Mouse (Mus musculus) heart, embryonic 11.5 days (tissue): ENCODE measurements around the gene Ipo8. TPM values are rescaled to one million over a fixed set of nuclear protein-coding genes. Genes with fewer than 3 reads are reported as not detected.
A peak's percentile ranks its signal among the peaks of the same experiment; 100 is the strongest.

Experiments
- ATAC-seq: fragments of 200-750 bp; cut with Nextera tagmentation; replicated peaks from 2 replicates; pipeline ENCODE4 v1.8.0; 2017; ENCODE audit warnings: moderate library complexity; ENCODE audit not compliant: insufficient number of reproducible peaks, low FRiP score, low TSS enrichment
- H3K27ac ChIP-seq: fragments of 300-500 bp; sonication (generic); 2 replicates; pipeline ENCODE4 v1.5.1; 2014; ENCODE audit warnings: mild to moderate bottlenecking, low read depth, low read length
- H3K27me3 ChIP-seq: fragments of 300-500 bp; sonication (generic); 2 replicates; pipeline ENCODE4 v1.6.1; 2014; ENCODE audit warnings: mild to moderate bottlenecking, low read length, mixed read lengths; ENCODE audit not compliant: control insufficient read depth, insufficient read depth
- H3K36me3 ChIP-seq: fragments of 300-500 bp; sonication (generic); 2 replicates; pipeline ENCODE4 v1.6.1; 2014; ENCODE audit warnings: mild to moderate bottlenecking, low read length, moderate library complexity, mixed read lengths; ENCODE audit not compliant: control insufficient read depth, insufficient read depth
- H3K4me1 ChIP-seq: fragments of 300-500 bp; sonication (generic); 2 replicates; pipeline ENCODE4 v1.6.1; 2014; ENCODE audit warnings: low read length; ENCODE audit not compliant: control insufficient read depth, insufficient read depth
- H3K4me2 ChIP-seq: fragments of 300-500 bp; sonication (generic); 2 replicates; pipeline ENCODE4 v1.6.1; 2014; ENCODE audit warnings: mild to moderate bottlenecking, moderate library complexity
- H3K4me3 ChIP-seq: fragments of 300-500 bp; sonication (generic); 2 replicates; pipeline ENCODE4 v1.5.1; 2014; ENCODE audit warnings: low read depth, low read length
- H3K9ac ChIP-seq: fragments of 300-500 bp; sonication (generic); 2 replicates; pipeline ENCODE4 v1.6.1; 2014; ENCODE audit warnings: mild to moderate bottlenecking, low read depth, low read length, moderate library complexity
- H3K9me3 ChIP-seq: fragments of 300-500 bp; sonication (generic); replicated peaks from 2 replicates; pipeline ENCODE4 v1.6.1; 2016; ENCODE audit warnings: low read length; ENCODE audit not compliant: control insufficient read depth
- WGBS: fragments of 180-500 bp; shearing (Covaris S2); extraction: QIAGEN DNeasy Blood & Tissue Kit; methylation state at CpG from one replicate; pipeline ENCODE4 v1.1.7; 2014; ENCODE audit not compliant: insufficient replicate concordance; 5-methylcytosine and 5-hydroxymethylcytosine counted together
- polyA plus RNA-seq: library from polyadenylated mRNA; unstranded; fragments of >200 nt; fragmentation: Nextera tagmentation; extraction: Ambion mirVana; gene quantifications from 2 replicates; pipeline ENCODE4 v1.2.1, GENCODE M21; 2014

The Ipo8 gene
- 17.9 and 18.1 TPM in 2 replicates for polyA plus RNA-seq

DNA sequence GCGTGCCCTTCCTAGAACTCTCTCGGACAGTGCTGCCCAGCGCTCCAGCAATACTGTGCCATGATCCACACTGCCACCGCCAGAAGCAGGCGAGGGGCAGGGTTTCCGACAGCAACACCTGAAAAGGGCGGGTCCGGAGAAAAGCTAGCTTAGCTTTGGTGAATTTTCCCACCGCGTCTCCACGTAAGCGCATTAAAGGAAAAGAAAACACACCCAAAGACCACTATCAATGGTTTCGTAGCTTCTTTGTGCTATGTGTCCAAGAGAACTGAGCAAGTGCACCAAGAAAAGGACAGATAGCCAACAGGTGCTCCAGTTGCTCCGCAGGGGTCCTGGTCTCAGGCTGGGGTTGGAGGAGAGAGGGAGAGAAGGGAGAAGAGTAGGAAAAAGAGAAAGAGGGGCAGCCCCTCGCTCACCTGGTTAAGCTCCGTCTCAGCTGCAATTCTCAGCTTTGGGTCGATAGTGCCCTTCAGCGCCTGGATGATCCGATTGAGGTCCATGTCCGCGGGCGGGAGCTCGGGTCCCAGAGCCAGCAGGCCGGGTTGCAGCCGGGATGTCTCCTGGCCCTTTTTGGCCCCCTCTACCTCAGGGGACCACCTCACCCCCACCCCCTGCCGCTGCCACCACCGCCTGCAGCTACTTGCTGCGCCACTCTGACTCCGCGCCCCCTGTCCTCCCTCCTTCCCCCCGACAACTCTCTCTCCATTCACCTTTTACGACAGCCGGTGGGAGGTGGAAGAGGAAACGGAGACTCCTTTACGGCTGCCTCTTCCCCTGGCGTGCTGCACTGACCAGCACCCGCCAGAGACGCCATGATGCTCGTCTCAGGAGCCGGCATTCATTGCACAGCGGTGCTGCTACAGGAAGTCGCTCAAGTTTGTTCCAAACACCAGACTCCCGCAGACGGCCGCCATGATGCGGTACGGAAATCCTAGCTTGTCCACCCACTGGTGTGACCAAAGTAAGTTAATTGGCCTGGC, at the start of gene Ipo8:
TSS of gene Ipo8 (minus strand) at position 720 of the 980 bp plus-strand sequence.
- Histone ChIP-seq H3K4me3 (peak within 1 kb of the TSS; percentile 87), H3K9ac (peak within 1 kb of the TSS; percentile 84), H3K36me3 (no peaks in the 10 kb centered on the region), H3K4me1 (0 out of 2 replicates have a peak, but pooled peaks cover 4% of the 10 kb centered on the region), H3K4me2 (peak within 1 kb of the TSS; percentile 84), H3K9me3 (no peaks in the 10 kb centered on the region), H3K27me3 (no peaks in the 10 kb centered on the region), H3K27ac (0 out of 2 replicates have a peak within 1 kb of the TSS, but pooled peaks have one; percentile 41)
- WGBS: under 1% methylated on average over 46 of the region's 47 CpGs
- ATAC-seq: peak; percentile 96

GRCm38 (mm10) chr6:148873911-148874310, 42.6 kb upstream of the Ipo8 start:
- Histone ChIP-seq H3K4me2 (no peak overlapping the region), H3K4me3 (no peak overlapping the region), H3K27ac (no peak overlapping the region), H3K9ac (no peak overlapping the region), H3K9me3 (no peaks in the 10 kb centered on the region), H3K4me1 (no peaks in the 10 kb centered on the region), H3K36me3 (no peaks in the 10 kb centered on the region), H3K27me3 (no peaks in the 10 kb centered on the region)
- WGBS: 90% methylated on average over 1 of the region's 1 CpGs
- no peak for ATAC-seq

DNA sequence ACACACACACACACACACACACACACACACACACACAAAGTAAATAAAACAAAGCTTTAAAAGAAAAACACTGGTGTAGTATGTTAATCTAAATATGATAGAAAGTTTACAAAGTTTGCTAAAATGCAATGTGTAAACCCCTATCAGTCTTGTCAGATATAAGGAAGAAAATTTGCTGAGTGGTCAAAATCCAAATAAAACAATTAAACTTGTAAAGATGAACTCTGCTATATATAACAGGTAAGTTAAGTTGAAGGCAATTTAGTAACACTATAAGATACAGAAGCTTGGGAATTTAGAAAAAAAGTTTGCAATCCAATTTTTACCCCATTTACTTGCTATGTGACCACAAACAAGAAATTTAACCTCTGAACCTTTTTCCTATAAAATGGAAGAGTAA, 14.4 kb upstream of the Ipo8 start:
- H3K27ac ChIP-seq: no peak overlapping the region
- no peak overlapping the region for H3K4me2 ChIP-seq
- H3K9ac ChIP-seq: no peak overlapping the region
- no peak for ATAC-seq
- no peak overlapping the region for H3K4me3 ChIP-seq
- H3K27me3 ChIP-seq: no peaks in the 10 kb centered on the region
- no peaks in the 10 kb centered on the region for H3K9me3 ChIP-seq
- no peaks in the 10 kb centered on the region for H3K4me1 ChIP-seq
- no peaks in the 10 kb centered on the region for H3K36me3 ChIP-seq

DNA sequence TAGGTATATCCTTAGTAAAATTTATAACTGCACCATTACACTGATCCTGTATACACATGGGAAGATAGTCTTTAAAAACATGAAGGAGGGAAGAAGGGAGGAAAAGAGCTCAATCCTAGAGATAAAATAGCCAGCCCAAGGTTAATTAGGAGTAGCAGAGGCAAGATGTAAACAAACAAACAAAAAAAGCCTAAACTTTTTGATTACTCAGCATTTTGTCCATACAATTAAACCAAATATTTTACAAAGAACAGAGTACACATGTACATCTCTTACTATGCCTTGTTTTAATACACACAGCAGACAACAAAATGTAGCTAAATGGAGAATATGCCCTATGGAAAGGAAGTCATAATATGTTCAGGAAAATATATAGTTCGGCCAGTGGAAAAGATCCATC, 10.5 kb upstream of the Ipo8 start:
- H3K9ac ChIP-seq: no peak overlapping the region
- H3K27ac ChIP-seq: no peak overlapping the region
- 87% methylated on average over 1 of the region's 1 CpGs for WGBS
- H3K9me3 ChIP-seq: no peaks in the 10 kb centered on the region
- H3K4me2 ChIP-seq: no peak overlapping the region
- H3K4me1 ChIP-seq: no peaks in the 10 kb centered on the region
- H3K36me3 ChIP-seq: no peaks in the 10 kb centered on the region
- H3K4me3 ChIP-seq: no peak overlapping the region
- H3K27me3 ChIP-seq: no peaks in the 10 kb centered on the region
- ATAC-seq: no peak

DNA sequence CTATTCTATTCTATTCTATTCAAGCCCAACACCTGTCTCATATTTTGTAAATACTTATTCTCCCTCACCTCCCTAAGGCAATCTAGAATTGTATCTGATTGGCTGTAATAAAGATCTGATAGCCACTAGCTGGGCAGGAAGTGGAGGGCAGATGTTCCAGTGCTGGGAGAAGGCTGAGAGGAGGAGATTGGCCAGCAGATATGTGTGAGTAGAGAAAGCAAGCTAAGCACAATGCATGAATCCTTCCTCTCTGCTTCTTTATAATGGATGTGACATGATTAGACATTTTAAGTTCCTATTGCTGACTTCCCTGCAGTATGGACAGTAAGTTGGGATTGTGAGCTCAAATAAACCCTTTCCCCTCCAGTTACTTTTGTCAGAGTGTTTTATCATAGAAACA, 7.2 kb upstream of the Ipo8 start:
- no peak overlapping the region for H3K9ac ChIP-seq
- ATAC-seq: no peak
- no peak overlapping the region for H3K4me3 ChIP-seq
- H3K27ac ChIP-seq: no peak overlapping the region
- H3K4me1 ChIP-seq: no peaks in the 10 kb centered on the region
- H3K27me3 ChIP-seq: no peaks in the 10 kb centered on the region
- H3K36me3 ChIP-seq: no peaks in the 10 kb centered on the region
- no peaks in the 10 kb centered on the region for H3K9me3 ChIP-seq
- H3K4me2 ChIP-seq: no peak overlapping the region

- peak overlapping the region; percentile 87 for H3K4me3 ChIP-seq
- H3K27me3 ChIP-seq: no peaks in the 10 kb centered on the region
- 0 out of 2 replicates have a peak, but pooled peaks cover 4% of the 10 kb centered on the region for H3K4me1 ChIP-seq
- peak overlapping the region; percentile 84 for H3K4me2 ChIP-seq
- 0 out of 2 replicates have a peak overlapping the region, but pooled peaks have one; percentile 41 for H3K27ac ChIP-seq
- H3K9ac ChIP-seq: peak overlapping the region; percentile 84; the same call in 1 of the 2 replicates
- WGBS: 31% methylated on average over 3 of the region's 3 CpGs
- ATAC-seq: no peak
- H3K9me3 ChIP-seq: no peaks in the 10 kb centered on the region
- no peaks in the 10 kb centered on the region for H3K36me3 ChIP-seq
Measured at GRCm38 (mm10) chr6:148831728-148832121, 458 bp upstream of the Ipo8 start.

GRCm38 (mm10) chr6:148830355-148830747, 916 bp downstream of the Ipo8 start:
- 0% methylated on average over 3 of the region's 3 CpGs for WGBS
- Histone ChIP-seq H3K27me3 (no peaks in the 10 kb centered on the region), H3K4me3 (peak overlapping the region; percentile 87), H3K36me3 (no peaks in the 10 kb centered on the region), H3K27ac (no peak overlapping the region), H3K9ac (peak overlapping the region; percentile 84), H3K4me2 (peak overlapping the region; percentile 84), H3K9me3 (no peaks in the 10 kb centered on the region), H3K4me1 (0 out of 2 replicates have a peak, but pooled peaks cover 4% of the 10 kb centered on the region)
- no peak for ATAC-seq

DNA sequence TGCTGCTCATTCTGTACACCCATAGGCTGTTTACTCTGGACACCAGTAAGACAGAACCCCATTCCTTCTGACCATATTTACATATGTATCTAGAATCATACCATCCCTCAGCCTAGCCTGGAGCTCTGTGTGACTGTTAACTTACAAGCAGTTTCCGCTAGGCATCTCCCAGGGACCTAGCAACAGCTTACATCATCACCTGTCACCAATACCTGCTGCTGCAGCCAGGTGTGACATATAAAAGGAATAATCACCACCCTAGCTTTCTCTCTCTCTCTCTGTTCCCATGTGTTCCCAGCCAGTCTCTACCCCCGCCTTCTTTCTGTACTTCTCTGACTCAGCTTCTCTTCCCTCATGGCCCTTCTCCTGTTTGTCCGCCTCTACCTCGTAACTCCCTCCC, 5.1 kb downstream of the Ipo8 start:
- Histone ChIP-seq H3K27ac (no peak overlapping the region), H3K27me3 (no peaks in the 10 kb centered on the region), H3K4me3 (no peak overlapping the region), H3K9me3 (no peaks in the 10 kb centered on the region), H3K4me1 (0 out of 2 replicates have a peak, but pooled peaks cover 4% of the 10 kb centered on the region), H3K36me3 (no peaks in the 10 kb centered on the region), H3K9ac (no peak overlapping the region), H3K4me2 (no peak overlapping the region)
- WGBS: 84% methylated on average over 4 of the region's 4 CpGs
- ATAC-seq: no peak
